Mouse (Mus musculus): ENCODE measurements around the gene Rab3gap2. TPM values are rescaled to one million over a fixed set of nuclear protein-coding genes. Genes with fewer than 3 reads are reported as not detected.
A peak's percentile ranks its signal among the peaks of the same experiment; 100 is the strongest.
"Not testable (repeated sequence)": the region's sequence is repeated elsewhere in the genome, so short reads cannot be mapped to it uniquely, and the experiment has no call there.

Rab3gap2 gene
- polyA plus RNA-seq, 2 experiments from 2014 or later: 12.8 to 15.0 TPM

DNA sequence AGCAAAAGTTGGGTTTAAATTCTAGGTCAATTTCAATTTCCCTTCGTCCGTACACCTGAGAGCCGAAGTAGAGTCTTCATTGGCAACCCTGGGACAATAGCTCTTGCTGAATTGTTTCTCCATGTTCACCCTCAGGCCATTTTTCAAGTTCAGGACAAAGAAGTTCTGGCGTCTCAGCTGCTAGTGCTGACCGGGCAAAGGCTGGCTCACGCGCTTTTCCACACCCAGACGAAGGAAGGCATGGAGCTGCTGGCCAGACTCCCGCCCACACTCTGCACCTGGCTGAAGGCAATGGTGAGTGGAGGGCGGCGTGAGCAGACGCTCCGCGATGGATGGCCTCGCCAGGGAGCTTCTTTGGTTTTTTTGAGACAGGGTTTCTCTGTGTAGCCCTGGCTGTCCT is 79.3 kb downstream of the Rab3gap2 start:
- ATAC-seq: no peak

DNA sequence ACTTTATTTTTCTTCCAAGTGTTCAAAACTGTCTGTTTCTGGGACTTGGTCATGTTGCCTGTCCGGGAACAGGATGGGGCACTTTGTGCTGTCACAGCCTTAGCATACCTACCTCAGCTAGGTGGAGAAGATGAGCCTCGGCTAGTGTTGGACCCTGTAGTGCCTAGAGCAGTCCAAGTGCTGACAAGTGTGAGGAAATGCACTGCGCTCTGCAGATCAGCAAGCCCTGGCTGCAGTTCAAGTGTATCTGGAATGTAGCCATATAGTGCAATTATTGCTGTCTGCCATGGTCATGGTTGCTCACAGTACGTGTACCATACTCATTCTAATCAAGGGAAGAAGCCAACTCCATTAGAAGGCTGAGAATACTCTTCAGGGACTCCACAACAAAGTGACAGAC is 80.8 kb downstream of the Rab3gap2 start:
- ATAC-seq: no peak

DNA sequence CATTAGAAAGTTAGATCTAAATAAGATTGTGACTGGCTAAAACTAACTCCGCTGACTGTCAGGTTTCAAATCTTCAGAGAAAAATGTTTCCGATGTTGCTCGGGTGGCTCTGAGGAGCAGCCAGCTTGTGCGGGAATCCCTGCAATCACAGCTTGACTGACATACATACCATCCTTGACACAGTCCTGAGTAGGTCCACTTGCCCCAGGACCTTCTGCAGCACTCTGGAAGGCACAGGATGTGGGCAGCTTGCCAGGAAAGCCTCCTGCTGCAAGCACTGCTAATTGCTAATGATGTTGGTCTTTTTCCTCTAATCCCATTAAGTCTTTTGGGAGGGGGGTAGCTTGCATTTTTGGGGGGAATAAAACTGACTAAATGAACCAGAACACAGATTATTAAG is 81.3 kb downstream of the Rab3gap2 start:
- ATAC-seq: no peak

DNA sequence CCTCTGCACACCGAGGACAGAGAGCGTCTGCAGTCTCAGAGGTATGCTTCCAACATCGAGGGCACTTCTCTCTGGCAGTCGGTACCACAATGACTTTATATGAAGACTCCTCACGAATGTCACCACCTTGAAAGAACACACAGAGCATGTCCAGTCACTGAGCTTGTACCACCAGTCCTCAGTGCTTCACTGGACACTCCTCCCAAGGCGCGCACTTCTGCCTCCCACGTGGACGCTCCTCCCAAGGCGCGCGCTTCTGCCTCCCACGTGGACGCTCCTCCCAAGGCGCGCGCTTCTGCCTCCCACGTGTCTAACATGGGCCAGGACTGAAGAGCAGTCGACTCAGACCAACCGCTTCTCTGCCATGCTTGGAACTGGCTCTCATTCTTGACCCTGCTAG is 83.1 kb downstream of the Rab3gap2 start:
- no peak for ATAC-seq

DNA sequence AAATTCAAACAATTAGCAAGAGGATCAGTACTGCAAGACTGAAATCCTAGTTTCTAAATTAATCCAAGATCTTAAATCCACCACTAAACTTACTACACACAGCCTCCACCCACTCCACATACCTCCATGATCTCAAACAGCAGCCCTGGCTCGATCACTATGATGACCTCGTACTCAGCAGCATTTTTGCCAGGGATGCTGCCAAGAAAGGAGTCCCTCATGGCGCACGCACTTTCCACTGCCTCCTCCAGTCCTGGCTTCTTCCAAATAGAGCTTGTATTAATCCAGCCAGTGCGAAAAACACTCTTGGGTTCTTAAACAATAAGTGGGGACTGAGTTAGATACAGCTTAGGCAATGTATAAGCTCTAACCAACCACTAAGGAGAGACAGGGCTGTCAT is 85.3 kb downstream of the Rab3gap2 start:
- ATAC-seq: no peak

DNA sequence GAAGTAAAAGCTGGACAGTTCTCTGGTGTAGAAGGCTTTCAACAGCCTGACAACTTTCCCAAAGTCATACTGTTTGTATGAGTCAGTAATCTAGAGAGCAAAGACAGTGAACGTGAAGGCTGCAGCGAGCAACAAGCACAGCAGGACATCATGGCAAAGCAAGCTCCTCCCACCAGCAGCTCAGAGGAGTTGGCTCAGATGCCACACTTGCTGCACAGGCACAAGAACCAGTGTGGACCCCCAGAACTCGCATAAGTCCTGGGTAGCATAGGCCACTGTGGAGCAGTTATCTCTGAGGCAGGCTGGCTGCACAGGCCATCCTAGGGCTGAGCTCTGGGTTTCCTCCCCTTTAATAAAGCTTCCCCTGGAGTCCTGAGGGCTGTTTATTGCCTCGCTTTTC is 87.4 kb downstream of the Rab3gap2 start:
- no peak for ATAC-seq

DNA sequence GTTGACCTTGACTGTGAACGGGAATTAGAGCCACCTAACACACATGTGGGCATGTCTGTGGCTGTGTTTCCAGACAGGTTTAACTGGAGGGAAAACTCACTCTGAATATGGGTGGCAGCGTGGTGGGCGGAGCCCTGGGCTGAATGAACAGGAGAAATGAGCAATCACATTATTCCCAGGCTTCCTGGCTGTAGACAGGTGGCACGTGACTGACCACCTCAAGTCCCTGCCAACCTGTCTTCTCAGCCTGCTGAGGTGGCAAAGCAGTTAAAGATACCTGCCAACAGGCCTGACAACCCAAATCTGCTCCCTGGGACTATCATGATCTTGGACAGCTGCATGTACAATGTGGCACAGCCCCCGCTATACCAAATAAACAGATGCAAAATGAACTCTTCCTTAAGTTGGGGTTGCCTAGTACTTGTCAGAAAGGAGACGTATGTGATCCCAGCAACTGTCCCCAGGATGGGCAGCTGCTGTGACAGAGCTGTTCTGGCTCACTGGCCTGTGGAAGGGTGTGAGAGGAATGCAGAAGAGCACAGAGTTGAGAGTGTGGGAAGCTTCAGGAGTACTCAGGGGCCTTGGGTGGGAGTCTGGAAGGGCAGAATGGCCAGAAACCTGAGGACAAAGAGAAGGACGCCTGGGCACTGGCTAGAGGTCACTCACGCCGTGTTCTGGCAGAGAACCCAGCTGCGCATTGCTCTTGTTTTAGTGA is 88.9 kb downstream of the Rab3gap2 start:
- ATAC-seq: no peak

DNA sequence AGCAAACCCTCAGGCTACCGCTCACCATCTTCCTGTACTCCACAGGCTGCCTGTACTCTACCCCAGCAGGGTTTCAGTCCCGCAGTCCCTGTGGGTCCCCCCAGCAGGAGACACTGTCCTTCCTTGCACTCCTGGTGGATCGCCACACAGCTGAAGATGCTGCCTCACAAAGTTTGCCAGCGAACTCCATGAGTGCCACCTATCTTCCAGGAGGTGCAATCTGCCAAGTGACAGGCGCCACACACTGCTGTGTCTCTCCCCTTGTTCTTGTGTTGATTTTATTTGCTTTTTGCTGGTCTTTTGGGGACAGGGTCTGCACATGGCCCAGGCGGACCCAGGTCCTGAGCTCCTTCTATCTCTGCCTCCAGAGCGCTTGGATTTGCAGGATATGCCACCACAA is 92.9 kb downstream of the Rab3gap2 start:
- ATAC-seq: no peak

DNA sequence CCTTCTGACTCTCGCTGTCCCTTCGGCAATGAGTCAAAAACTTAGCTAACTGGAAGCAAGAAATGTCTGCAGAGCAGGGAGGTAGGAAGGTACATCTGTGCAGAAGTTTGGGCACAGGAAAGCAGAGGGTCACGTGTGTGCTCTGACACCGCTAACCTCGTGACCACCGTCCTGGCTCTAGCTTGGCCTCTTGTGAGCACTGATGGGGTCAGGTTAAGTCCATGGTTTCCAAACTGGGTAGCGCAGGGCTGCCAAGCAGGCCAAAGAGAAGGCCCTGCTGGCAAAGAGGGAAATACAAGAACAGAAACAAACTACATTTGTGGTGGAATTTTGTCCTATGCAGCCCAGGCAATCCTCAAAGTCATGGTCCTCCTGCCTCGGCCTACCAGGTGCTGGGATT is 94.6 kb downstream of the Rab3gap2 start:
- no peak for ATAC-seq

DNA sequence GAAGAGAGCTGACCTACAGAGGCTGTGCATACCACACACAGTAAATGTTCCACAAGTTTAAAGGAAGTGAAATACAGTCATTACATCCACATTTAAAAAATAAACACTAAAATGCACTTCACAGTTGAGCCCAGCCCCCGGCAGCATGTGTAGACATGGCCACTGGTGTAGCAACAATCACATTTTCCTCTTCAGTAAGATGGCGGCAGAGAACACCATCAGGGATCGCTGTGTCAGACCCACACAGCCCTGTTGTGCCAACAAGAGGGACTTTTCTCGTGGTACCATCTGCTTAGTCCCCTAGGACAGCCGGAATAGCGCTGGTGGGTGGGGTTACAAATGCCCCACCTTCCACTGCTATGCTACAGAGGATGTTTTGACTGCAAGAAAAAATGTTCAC is 98.9 kb downstream of the Rab3gap2 start:
- no peak for ATAC-seq

DNA sequence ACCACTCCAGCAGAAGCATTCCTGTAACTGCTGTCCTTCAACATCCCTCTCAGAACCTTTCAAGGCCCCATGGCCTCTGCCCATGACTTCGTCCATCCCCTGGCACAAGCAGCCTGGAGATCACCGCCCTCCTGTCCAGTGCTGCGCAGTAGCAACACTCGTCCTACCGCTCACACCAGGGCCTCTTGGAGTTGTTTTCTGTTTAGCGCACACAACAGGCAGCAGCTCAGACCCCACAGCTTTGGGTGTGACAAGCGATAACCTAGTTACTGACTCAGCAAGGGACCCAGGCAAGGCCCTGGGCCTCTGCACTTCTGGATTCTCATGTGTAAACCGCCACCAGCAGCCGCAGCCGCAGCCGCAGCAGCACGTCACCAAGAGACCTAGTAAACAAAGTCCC is 102.9 kb downstream of the Rab3gap2 start:
- ATAC-seq: no peak

DNA sequence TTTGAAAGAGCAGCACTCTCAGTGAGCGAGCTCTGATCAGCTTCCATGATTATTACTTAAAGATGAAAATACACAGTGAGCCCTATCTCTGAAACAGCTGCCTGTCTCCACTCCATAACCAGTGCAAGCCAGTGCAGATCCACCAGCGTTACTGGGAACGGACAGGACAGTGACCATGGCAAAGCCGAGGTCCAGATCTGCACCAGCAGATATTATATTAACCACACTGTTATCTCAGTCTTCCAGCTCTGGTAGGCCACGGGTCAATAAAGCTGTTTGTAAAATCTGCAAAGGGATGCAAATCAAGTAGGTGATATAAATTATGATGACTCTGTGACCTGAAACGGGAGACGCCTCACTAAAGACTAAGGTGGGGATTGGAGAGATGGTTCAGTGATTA is 103.7 kb downstream of the Rab3gap2 start:
- ATAC-seq: no peak

DNA sequence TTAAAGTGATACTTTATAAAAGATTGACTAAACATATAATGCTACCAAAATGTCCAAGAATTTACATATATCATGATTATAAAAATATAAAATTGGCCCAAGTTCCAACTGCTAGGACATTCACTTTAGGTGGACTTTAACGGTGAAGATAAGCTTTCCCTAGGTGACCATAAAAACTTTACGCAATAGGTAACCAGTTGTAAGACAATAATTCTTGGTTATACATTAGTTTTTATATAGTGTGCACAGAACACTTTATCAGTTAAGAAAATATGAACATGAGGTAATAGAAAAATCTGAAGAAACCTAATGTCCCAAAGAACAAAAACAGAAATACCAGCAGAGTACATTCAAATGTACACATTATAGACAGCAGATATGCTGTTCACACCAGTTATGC is 104.4 kb downstream of the Rab3gap2 start:
- no peak for ATAC-seq

DNA sequence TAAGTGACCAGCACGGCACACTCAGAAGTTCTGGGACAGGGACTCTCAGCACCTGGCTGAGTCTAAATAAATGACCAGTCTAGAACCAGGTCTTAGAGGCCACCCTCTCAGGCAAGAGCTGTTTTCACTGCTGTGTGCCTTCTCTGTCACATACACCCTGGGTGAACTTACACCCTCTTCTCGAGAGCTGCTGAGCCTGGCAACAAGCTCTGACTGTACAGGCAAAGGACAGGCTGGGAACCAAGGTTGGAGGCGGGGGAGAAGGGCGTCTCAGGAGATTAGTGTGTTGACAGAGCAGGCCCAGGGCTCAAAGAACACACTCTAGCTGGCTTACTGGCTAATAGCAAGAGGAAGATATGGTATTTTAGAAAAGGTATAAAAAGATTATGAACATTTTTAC is 105.0 kb downstream of the Rab3gap2 start:
- no peak for ATAC-seq

DNA sequence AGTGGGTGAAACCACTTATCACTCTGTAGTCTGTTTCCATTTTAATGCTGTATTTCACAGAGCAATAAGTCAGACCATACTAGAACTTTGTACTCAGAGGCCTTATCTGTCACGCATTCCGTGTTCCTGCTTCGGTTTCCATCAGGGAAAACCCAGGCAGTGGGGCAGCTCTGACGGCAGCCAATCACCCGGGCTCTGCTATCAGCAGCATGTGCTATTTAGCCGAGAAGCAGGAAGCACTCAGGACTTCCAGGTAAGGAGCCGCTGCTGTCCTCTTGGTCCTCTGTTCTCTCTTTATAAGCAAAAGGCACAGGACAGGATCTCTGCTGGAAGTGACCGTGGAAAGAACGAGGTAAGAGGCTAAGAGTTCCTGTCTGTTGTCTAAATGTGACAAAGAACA is 108.0 kb downstream of the Rab3gap2 start:
- no peak for ATAC-seq

DNA sequence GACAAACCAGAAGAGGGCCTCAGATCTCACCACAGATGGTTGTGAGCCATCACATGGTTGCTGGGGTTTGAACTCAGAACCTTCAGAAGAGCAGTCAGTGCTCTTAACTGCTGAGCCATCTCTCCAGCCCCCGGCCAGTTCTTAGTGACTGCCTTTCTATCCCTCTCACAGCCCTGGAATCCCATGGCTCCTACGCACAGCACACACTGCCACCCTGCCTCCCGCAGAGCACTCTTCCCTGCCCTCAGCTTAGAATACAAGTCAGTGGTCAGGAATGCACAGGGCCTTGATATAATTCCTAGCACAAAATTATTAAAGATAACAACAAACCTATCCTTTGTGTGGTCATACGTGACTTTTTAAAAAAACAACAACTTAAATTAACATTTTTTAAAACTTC is 110.6 kb downstream of the Rab3gap2 start:
- ATAC-seq: no peak

DNA sequence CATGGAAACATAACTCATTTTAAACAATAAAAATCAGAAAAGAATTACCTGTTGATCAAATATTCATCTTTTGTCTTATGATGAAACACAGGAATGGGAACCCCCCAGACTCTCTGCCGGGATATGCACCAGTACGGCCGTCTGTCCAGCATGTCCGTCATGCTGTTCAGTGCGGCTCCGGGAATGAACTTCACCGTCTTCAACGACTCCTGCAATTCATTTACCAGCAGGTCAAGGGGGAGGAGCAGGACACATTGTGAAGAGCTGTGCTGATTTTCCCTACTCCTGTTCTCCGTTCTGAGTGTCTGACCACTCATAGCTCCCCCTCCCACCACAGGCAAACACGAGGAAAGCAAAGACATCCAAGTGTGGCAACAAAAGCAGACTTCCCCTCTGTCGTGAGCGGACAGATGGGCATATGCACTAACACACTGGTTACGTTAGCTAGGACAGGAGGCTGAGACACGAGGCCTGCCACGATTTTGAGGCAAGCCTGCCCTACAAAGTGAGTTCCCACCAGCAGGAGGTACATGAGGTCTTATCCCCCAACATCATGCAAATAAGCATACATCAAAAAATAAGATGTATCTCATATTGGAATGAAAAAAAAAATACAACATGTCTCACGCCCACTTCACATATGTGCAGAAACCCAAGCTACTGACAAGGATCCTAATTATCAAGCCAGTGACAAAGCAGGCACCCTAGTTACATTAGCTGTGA is 112.1 kb downstream of the Rab3gap2 start:
- no peak for ATAC-seq

DNA sequence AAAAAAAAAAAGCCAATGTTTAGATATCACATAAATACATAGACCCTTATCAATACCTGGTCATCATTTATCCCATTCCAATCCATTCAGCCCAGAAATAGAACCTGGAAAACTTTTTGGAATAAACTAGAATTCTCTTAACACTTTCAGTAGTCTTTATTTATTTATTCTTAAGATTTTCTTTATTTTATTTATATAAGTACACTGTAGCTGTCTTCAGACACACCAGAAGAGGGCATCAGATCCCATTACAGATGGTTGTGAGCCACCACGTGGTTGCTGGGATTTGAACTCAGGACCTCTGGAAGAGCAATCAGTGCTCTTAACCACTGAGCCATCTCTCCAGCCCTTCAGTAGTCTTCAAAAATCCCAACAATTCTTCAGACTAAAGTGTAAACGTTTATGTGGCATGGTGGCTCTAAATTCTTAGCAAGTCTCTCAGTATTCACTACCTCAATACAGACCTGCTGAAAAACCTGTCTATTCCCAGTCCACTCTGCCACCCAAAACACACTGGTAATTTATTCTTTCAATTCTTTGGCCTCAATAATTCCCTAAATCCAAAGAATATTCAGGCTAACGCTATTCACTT is 123.9 kb downstream of the Rab3gap2 start:
- not testable (repeated sequence) for ATAC-seq

DNA sequence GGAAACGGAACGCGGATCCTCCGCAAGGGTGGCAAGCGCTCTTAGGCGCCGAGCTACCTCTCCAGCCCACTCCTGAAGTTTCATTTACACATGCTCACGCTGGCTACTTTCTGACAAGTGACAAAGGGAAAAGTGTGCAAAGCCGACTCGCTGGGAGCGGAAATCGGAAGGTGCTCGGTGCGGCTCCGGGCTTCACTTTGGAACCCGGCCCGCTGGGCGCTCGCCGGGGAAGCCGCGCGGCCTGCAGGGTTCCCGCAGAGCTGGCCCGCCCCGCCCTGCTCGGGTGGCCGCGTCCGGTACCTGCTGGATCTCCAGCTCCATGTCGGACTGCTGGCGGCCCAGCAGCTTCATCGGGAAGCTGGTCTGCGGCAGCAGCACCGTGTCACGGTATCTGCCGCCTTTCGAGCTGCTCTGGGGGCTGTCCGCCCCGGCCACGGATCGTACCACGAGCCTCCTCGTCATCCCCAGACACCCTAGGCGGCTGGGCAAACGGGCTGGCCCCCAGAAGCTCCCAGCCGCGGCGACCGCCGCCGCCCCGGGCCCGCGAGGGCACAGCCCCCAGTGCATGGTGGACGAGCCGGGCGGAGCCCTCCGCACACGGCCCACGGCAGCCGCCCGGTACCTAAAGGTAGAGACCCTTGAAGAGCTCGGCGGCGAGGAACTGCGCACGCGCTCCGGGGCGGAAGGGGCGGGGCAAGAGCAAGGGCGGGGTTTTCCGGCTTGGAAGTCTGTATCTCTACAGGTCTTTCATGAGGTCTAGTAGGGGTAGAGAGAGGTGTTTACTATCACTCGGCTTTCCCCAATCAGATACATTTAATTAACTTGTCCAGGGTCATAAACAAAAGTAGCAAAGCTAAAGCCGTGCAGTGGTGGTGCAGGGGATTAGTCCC is 125.0 kb downstream of the Rab3gap2 start, which contains the start of gene Iars2:
Gene Iars2 (minus strand): TSS at position 676 of the 890 bp plus-strand sequence.
- ATAC-seq: peak; percentile 69

DNA sequence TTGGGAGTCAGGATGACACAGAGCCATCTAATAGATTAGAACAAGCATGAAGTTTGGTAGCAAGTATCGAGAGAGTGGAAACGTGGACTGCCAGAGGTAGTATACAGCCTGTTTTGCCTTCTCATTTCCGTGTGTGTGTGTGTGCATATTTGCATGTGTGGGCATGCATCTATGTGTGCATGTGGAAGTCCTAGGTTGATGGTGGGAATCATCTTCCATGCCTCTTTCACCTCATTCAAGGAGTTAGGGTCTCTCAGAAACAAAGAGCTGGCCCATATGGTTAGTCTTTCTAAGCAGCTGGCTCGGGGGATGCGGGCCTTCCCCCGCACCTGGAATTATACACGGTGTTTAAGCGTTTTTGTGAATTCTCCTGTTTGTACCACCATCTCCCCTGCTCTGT is 125.9 kb downstream of the Rab3gap2 start:
- no peak for ATAC-seq

DNA sequence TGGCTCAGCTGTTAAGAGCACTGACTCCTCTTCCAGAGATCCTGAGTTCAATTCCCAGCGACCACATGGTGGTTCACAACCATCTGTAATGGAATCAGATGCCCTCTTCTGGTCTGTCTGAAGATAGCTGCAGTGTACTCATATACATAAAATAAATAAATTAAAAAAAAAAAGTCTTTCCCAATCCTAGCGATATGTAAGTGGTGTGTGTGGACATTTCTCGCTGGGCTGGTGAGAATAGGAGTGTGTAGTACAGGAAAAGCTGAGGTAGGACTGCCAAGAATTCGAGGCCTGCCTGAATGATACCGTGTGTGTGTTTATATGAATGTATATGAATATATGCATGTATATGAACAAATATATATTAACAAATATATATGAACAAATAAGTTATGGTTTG is 127.4 kb downstream of the Rab3gap2 start:
- ATAC-seq: no peak

DNA sequence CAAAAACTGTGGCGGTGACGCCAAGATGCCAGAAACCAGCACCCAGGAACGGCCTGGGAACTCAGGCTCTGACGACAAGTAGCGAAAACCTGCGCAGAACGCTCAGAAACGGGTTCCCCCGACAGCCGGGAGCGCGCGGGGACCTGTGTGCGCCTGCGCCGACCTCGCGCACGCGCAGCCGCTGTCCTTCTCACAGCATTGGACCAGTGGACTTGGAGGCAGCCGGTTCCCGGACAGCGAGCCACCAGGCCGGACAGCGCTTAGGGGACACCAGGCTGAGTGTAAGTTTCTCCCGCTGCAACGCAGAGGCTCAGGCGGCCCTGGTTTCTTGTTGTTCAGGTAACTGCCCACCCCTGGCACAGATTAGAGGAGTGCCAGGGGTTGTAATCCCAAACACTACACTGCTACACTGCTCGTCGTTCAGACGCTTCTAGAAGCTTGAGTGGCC is 128.1 kb downstream of the Rab3gap2 start, which contains the start of gene Bpnt1:
Gene Bpnt1 (plus strand): TSS at position 167 of the 448 bp plus-strand sequence.
- peak; percentile 61 for ATAC-seq

DNA sequence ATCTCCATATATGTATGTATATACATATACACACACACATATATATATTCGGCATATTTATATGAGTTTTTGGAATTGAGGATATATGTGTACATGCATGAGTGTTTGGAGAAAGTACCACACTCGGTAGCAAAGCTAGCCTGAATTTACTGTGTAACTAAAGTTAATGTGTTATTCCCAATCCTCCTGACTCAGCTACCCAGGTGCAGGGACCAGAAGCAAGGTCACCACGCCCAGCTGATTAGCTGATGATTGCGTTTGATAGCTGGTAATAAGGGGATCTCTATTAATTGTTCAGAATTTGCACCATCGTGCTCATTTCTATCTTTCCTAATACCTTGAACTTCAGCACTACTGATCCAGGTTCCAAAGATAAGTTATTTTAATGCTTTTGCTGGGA is 129.7 kb downstream of the Rab3gap2 start:
- no peak for ATAC-seq
